Mouse (Mus musculus): ENCODE data around the gene Hnf1b.

GRCm38 (mm10) chr11:83893325-83893724 is 43.5 kb downstream of the Hnf1b start:
- TF ChIP-seq CTCF (IDR thresholded peaks at IDR 0.05) (no peak), EP300 (IDR thresholded peaks at IDR 0.05; ENCODE audit: insufficient read depth, low read depth, low read length) (no peak)

All from heart, adult 2 months (tissue).